Mouse (Mus musculus) MEL-GATA-1-ER (cell line): Measurements from ENCODE around the gene Emc10.
A peak's percentile ranks its signal among the peaks of the same experiment; 100 is the strongest.

Experiments
- DNase-seq: peaks from one replicate; pipeline ENCODE4 v3.0.0-alpha.2; 2012; ENCODE audit warnings: low read depth; ENCODE audit errors: extremely low read depth

The Emc10 gene

GRCm38 (mm10) chr7:44526414-44527154 lies 30.3 kb upstream of the Emc10 start:
- no peak for DNase-seq

GRCm38 (mm10) chr7:44525126-44525832 lies 28.9 kb upstream of the Emc10 start:
- no peak for DNase-seq

- no peak for DNase-seq
These were observed 28.2 kb upstream of the Emc10 start, which contains the start of gene Mybpc2 for GRCm38 (mm10) chr7:44524502-44524901. TSS of gene Mybpc2 (minus strand) at chr7:44524656.

- DNase-seq, result no peak
These were observed 26.7 kb upstream of the Emc10 start for GRCm38 (mm10) chr7:44523056-44523455.

GRCm38 (mm10) chr7:44521710-44522109 lies 25.4 kb upstream of the Emc10 start:
- no peak for DNase-seq

DNA sequence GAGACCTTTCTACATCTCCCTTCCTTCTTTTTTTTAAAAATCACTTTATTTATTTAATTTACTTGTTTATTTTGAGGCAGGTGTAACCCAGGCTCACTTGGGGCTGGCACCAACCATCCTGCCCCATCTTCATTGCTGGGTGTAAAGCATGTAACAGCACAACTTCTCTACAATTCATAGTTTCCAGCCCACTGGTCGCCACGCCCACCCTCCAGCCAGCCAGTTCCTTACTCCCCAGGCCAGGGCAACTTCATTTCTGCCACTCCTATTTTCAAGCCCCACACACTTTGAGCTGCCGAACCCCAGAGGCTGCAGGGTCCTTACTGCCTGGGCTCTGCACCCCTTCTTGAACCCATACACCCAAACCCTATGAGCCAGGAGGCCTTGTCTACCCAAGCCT lies 24.7 kb upstream of the Emc10 start:
- DNase-seq, result no peak

- DNase-seq, result no peak
These were observed 23.0 kb upstream of the Emc10 start for GRCm38 (mm10) chr7:44519240-44519913.

DNA sequence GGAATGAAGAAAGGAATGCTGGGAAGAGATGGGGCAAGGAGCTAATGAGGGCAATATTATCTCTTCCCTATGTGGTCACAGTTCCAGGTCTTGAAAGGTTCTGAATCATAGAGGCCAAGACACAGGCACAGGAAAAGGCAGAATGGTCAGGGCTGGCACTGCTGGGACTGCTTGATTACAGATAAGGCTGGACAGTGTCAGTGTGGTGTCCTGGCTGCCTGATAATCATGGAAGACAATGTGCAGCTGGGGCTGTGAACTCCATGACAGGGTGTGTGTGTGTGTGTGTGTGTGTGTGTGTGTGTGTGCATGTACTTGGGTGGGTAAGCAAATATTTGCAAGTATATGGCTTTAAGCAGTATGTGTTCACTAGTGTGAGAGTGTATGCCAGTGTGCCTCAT lies 11.2 kb upstream of the Emc10 start:
- no peak for DNase-seq

- DNase-seq, result peak; percentile 62
These were observed 5.3 kb upstream of the Emc10 start for GRCm38 (mm10) chr7:44501563-44502115.

GRCm38 (mm10) chr7:44500046-44500445 lies 3.7 kb upstream of the Emc10 start:
- DNase-seq, result no peak

- DNase-seq, result no peak
These were observed 2.6 kb upstream of the Emc10 start for GRCm38 (mm10) chr7:44498922-44499321.

DNA sequence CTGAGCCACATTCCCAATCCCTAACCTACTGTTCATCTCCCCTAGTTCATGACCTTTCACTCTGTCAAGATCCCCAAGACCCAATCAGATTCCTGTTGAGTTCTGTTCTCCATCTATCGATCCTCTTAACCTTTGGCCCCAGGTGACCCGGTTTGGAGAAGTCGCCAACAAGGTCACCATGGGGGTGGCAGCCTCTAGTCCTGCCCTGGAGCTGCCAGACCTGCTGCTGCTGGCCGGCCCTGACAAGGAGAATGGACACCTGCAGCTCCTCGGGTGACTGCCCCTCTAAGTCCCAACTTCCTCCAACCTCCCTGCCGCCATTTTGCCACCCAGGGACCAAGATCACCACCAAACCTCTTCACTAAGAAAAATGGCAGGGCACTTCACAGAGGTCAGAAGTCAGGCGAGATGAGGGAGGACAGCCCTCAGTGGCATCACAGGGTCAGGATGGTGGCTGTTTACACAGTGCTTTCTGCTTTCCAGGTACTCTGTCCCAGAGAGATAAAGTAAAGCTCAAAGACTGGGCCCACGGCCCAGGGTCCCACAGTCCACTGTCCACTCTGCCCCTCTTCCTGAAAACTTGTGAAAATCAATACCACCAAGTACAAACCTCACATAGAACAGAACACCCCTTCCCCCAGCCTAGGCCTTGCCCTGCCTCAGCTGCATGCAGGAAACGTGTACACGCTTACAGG lies 1.2 kb upstream of the Emc10 start:
- no peak for DNase-seq

DNA sequence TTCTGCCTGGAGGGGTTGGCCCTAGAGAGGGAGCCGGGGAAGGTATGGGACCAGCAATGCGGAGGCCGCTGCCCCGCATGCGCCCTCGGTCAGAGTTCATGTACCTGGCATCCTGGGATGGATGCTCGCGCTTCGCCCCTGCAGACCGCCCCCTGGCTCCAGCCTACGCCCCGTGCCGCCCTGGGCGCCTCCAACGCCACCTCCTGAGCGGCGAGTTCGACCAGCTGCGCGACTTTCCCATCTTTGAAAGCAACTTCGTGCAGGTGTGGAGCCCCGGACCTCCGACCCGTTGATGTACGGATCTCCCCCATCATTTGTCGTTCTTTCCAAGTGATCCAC lies 411 bp upstream of the Emc10 start:
- DNase-seq, result no peak

- DNase-seq, result no peak
These were observed 1.2 kb downstream of the Emc10 start for GRCm38 (mm10) chr7:44495086-44495485.

- DNase-seq, result no peak
These were observed 1.6 kb downstream of the Emc10 start for GRCm38 (mm10) chr7:44494681-44495080.

GRCm38 (mm10) chr7:44492166-44492826 lies 4.0 kb downstream of the Emc10 start:
- DNase-seq, result no peak

DNA sequence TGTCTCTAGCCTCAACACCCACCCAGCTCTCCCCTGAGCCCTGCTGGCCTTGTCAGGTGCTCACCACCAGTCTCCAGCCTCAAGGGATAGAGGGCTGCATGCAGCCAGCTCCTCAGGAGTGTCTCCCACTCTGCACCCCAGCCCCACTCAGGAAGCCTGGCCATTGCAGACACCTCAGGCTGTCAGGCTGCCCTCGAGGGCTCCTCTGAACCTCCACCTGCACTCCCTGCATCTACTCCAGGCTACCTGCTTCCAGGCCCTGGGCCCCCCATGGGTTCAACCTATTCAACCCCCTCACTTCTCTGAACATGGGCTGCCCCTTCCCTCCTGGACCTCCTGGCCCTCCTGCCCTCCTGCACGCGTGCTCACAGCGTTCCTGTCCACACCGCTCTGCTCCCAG lies 4.9 kb downstream of the Emc10 start:
- DNase-seq, result no peak

- no peak for DNase-seq
These were observed 6.0 kb downstream of the Emc10 start for GRCm38 (mm10) chr7:44490281-44490680.

- DNase-seq, result no peak
These were observed 7.8 kb downstream of the Emc10 start for GRCm38 (mm10) chr7:44488545-44488944.

DNA sequence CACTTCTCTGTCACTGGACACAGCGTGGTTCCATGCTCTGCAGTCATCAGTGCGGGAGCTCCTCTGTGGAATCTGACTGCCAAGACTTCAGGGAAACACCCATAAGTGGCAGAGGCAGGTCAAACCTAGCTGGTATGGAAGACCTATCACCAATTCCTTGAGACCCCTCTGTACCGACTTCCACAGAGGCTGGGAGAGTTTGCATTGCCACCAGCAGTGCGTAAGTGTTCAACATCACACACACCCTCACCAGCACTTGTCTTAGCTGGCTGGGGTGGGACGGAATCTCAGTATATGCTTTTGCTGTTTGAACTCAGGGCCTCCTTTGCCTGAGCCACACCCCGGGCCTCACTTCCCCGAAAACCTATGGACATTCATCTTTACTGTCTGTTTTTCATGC lies 8.4 kb downstream of the Emc10 start:
- no peak for DNase-seq
